Mouse (Mus musculus) heart, embryonic 14.5 days (tissue): ENCODE measurements around the gene Map3k19. TPM values are rescaled to one million over a fixed set of nuclear protein-coding genes. Genes with fewer than 3 reads are reported as not detected.

Experiments used
- ATAC-seq: fragments of 200-750 bp; cut with Nextera tagmentation; 2 replicates; pipeline ENCODE4 v1.8.0; 2017; ENCODE audit warnings: low read depth, moderate TSS enrichment; ENCODE audit not compliant: insufficient number of reproducible peaks, insufficient read depth, low FRiP score
- H3K27ac ChIP-seq, 2 experiments: fragments of 200-500 bp in 1 of 2; fragments of 300-500 bp in 1 of 2; sonication (generic) in 1 of 2; replicated peaks in 1 of 2; 2 replicates each; pipeline ENCODE4 v1.5.1; 2012 to 2014; ENCODE audit warnings: low read depth in 2 of 2, low read length in 2 of 2, control low read depth in 1 of 2, mild to moderate bottlenecking in 1 of 2, mixed read lengths in 1 of 2; ENCODE audit not compliant: control insufficient read depth in 1 of 2, insufficient read depth in 1 of 2
- H3K27me3 ChIP-seq: fragments of 300-500 bp; sonication (generic); 2 replicates; pipeline ENCODE4 v1.6.1; 2014; ENCODE audit warnings: mild to moderate bottlenecking, low read length, control low read depth; ENCODE audit not compliant: control insufficient read depth, insufficient read depth
- H3K36me3 ChIP-seq: fragments of 300-500 bp; sonication (generic); 2 replicates; pipeline ENCODE4 v1.6.1; 2014; ENCODE audit warnings: mild to moderate bottlenecking, control low read depth, low read length, mixed read lengths; ENCODE audit not compliant: control insufficient read depth, insufficient read depth
- H3K4me1 ChIP-seq, 2 experiments: fragments of 200-500 bp in 1 of 2; fragments of 300-500 bp in 1 of 2; sonication (generic) in 1 of 2; 2 replicates each; pipeline ENCODE4 v1.6.1; 2012 to 2014; ENCODE audit warnings: low read length in 2 of 2, control low read depth in 1 of 2, mixed read lengths in 1 of 2; ENCODE audit not compliant: control insufficient read depth in 2 of 2, insufficient read depth in 2 of 2
- H3K4me2 ChIP-seq: fragments of 300-500 bp; sonication (generic); 2 replicates; pipeline ENCODE4 v1.6.1; 2014; ENCODE audit warnings: mild to moderate bottlenecking, low read length
- H3K4me3 ChIP-seq, 2 experiments: fragments of 200-500 bp in 1 of 2; fragments of 300-500 bp in 1 of 2; sonication (generic) in 1 of 2; 2 replicates each; pipeline ENCODE4 v1.5.1; 2012 to 2014; ENCODE audit warnings: low read length in 2 of 2, mild to moderate bottlenecking in 2 of 2, control low read depth in 1 of 2, low read depth in 1 of 2, moderate library complexity in 1 of 2; ENCODE audit not compliant: control insufficient read depth in 1 of 2, insufficient read depth in 1 of 2
- H3K9ac ChIP-seq: fragments of 300-500 bp; sonication (generic); 2 replicates; pipeline ENCODE4 v1.6.1; 2014; ENCODE audit warnings: mild to moderate bottlenecking, low read length
- H3K9me3 ChIP-seq: fragments of 300-500 bp; sonication (generic); 2 replicates; pipeline ENCODE4 v1.6.1; 2016; ENCODE audit warnings: low read length, control low read depth; ENCODE audit not compliant: control insufficient read depth
- WGBS: fragments of 180-500 bp; shearing (Covaris S2); extraction: QIAGEN DNeasy Blood & Tissue Kit; methylation state at CpG from one replicate; pipeline ENCODE4 v1.1.7; 2014; 5-methylcytosine and 5-hydroxymethylcytosine counted together
- polyA plus RNA-seq: library from polyadenylated mRNA; unstranded; fragments of >200 nt; fragmentation: Nextera tagmentation; extraction: Ambion mirVana; gene quantifications from 2 replicates; pipeline ENCODE4 v1.2.1, GENCODE M21; 2014

The Map3k19 gene
- polyA plus RNA-seq, 1 experiment from 2014 or later = not detected

- peaks cover 54% of the 10 kb centered on the region for H3K36me3 ChIP-seq
- H3K9me3 ChIP-seq = no peaks in the 10 kb centered on the region
- H3K4me3 ChIP-seq = no peak overlapping the region
- no peaks in the 10 kb centered on the region for H3K27me3 ChIP-seq
- H3K27ac ChIP-seq = no peak overlapping the region
- 70% methylated on average over 1 of the region's 1 CpGs for WGBS
- no peak for ATAC-seq
- no peak overlapping the region for H3K9ac ChIP-seq
- peaks cover 2 to 4% of the 10 kb centered on the region in 2 experiments; a peak in 3 of 4 replicates for H3K4me1 ChIP-seq
- no peak overlapping the region for H3K4me2 ChIP-seq
Observed at GRCm38 (mm10) chr1:127796752-127797151, 58.1 kb downstream of the Map3k19 start.

- H3K4me2 ChIP-seq = no peak overlapping the region
- peaks cover 2 to 4% of the 10 kb centered on the region in 2 experiments; a peak in 3 of 4 replicates for H3K4me1 ChIP-seq
- peaks cover 54% of the 10 kb centered on the region for H3K36me3 ChIP-seq
- no peak overlapping the region for H3K9ac ChIP-seq
- no peaks in the 10 kb centered on the region for H3K9me3 ChIP-seq
- H3K4me3 ChIP-seq = no peak overlapping the region
- 62% methylated on average over 4 of the region's 4 CpGs for WGBS
- H3K27ac ChIP-seq = no peak overlapping the region
- H3K27me3 ChIP-seq = no peaks in the 10 kb centered on the region
- no peak for ATAC-seq
Observed at GRCm38 (mm10) chr1:127796341-127796740, 58.5 kb downstream of the Map3k19 start.

- no peak overlapping the region for H3K4me3 ChIP-seq
- no peak for ATAC-seq
- 87% methylated on average over 6 of the region's 6 CpGs for WGBS
Observed at GRCm38 (mm10) chr1:127795087-127795769, 59.6 kb downstream of the Map3k19 start.

DNA sequence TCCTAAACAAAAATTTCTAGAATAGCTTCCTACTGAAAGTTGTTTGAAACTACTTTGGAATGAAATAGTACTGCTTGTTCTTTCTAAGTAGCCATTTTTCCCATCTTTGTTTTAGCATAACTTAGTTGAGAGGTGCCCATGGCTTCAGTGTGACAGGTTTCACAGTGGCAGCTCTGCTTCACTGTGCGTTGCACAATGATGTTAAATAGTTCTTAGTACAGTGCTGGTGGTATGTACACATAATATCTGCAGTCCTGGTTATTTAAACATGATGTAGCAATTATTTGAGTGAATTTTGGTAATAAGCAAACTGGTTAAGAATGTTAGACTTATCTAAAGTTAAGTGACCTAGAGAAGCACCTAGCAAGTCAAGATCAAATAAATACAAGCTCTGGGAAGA lies 61.4 kb downstream of the Map3k19 start:
- WGBS = 82% methylated on average over 1 of the region's 1 CpGs
- no peak for ATAC-seq

More at GRCm38 (mm10) chr1:127795087-127795769, 59.6 kb downstream of the Map3k19 start:
- H3K9ac ChIP-seq = no peak overlapping the region
- H3K4me2 ChIP-seq = no peak overlapping the region
- H3K4me1 ChIP-seq = peaks cover 2 to 9% of the 10 kb centered on the region in 2 experiments
- no peaks in the 10 kb centered on the region for H3K9me3 ChIP-seq
- no peaks in the 10 kb centered on the region for H3K27me3 ChIP-seq
- H3K27ac ChIP-seq = no peak overlapping the region
- H3K36me3 ChIP-seq = peaks cover 51% of the 10 kb centered on the region

DNA sequence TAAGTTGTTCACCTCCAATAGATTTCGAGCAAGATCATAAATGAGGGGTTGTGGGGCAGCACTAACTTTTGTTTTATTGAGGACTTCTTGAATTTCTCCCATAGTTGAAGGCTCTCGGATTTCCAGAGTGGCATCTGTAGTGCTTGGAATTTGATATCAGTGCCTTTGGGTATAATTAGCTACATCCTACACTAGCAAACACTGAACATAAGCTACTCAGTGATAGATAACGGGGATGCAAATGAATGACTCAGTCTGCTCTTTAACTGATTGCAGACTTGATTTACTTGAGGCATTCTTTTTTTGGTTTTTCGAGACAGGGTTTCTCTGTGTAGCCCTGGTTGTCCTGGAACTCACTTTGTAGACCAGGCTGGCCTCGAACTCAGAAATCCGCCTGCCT lies 65.9 kb downstream of the Map3k19 start:
- H3K27ac ChIP-seq = peak overlapping the region in 1 of 2 experiments; percentile 26; a peak in 2 of 4 replicates
- ATAC-seq = no peak
- no peak overlapping the region for H3K4me3 ChIP-seq
- H3K9ac ChIP-seq = no peak overlapping the region
- peaks cover 18% of the 10 kb centered on the region for H3K36me3 ChIP-seq
- 40% methylated on average over 6 of the region's 6 CpGs for WGBS
- H3K9me3 ChIP-seq = no peaks in the 10 kb centered on the region
- H3K27me3 ChIP-seq = no peaks in the 10 kb centered on the region
- peak overlapping the region; percentile 28 for H3K4me2 ChIP-seq
- H3K4me1 ChIP-seq = peaks cover 8 to 60% of the 10 kb centered on the region in 2 experiments

More for the DNA sequence above, 61.4 kb downstream of the Map3k19 start:
- no peak overlapping the region for H3K4me3 ChIP-seq
- no peak overlapping the region for H3K27ac ChIP-seq
- no peak overlapping the region for H3K9ac ChIP-seq
- peaks cover 5 to 23% of the 10 kb centered on the region in 2 experiments for H3K4me1 ChIP-seq
- no peaks in the 10 kb centered on the region for H3K27me3 ChIP-seq
- H3K36me3 ChIP-seq = peaks cover 36% of the 10 kb centered on the region
- H3K9me3 ChIP-seq = no peaks in the 10 kb centered on the region
- H3K4me2 ChIP-seq = no peak overlapping the region

- Histone ChIP-seq H3K36me3 (no peaks in the 10 kb centered on the region), H3K27ac (no peak overlapping the region), H3K4me3 (no peak overlapping the region), H3K4me2 (no peak overlapping the region), H3K9ac (no peak overlapping the region), H3K27me3 (no peaks in the 10 kb centered on the region), H3K4me1 (peaks cover 11 to 73% of the 10 kb centered on the region in 2 experiments), H3K9me3 (no peaks in the 10 kb centered on the region)
- ATAC-seq = no peak
- WGBS = 3% methylated on average over 1 of the region's 1 CpGs
Observed at GRCm38 (mm10) chr1:127785882-127786281, 68.9 kb downstream of the Map3k19 start.

GRCm38 (mm10) chr1:127783862-127784261 lies 71.0 kb downstream of the Map3k19 start:
- peaks cover 10 to 75% of the 10 kb centered on the region in 2 experiments for H3K4me1 ChIP-seq
- H3K27ac ChIP-seq = no peak overlapping the region
- no peak overlapping the region for H3K4me3 ChIP-seq
- no peak overlapping the region for H3K4me2 ChIP-seq
- H3K9ac ChIP-seq = no peak overlapping the region
- no peak for ATAC-seq
- no peaks in the 10 kb centered on the region for H3K9me3 ChIP-seq
- no peaks in the 10 kb centered on the region for H3K27me3 ChIP-seq
- H3K36me3 ChIP-seq = no peaks in the 10 kb centered on the region

DNA sequence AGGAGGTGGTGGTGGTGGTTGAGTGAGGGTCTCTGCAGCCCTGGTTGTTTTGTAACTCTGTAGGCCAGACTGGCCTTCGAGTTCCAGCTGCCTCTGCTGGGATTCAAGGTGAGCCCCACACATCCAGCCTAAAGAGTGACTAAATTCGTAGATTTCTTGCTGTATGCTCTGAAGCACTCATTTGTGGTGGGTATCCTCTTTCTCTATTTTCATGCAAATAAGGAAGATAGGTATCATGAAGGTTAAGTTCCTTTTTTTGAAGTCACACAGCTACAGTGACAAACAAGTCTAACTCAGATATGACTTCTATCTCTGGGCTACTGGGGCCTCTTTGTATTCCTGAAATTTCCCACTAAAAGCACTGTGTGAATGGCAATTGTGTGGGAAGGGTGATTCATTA lies 74.0 kb downstream of the Map3k19 start:
- peaks cover 7% of the 10 kb centered on the region; the same call in 1 of the 2 replicates for H3K36me3 ChIP-seq
- no peak for ATAC-seq
- WGBS = 46% methylated on average over 2 of the region's 2 CpGs
- no peak overlapping the region for H3K9ac ChIP-seq
- no peak overlapping the region for H3K4me2 ChIP-seq
- no peak overlapping the region for H3K4me3 ChIP-seq
- peaks cover 10 to 64% of the 10 kb centered on the region in 2 experiments; a peak in 3 of 4 replicates for H3K4me1 ChIP-seq
- H3K27me3 ChIP-seq = no peaks in the 10 kb centered on the region
- no peaks in the 10 kb centered on the region for H3K9me3 ChIP-seq
- no peak overlapping the region for H3K27ac ChIP-seq
